Mouse (Mus musculus): ENCODE measurements around the gene Gpn3. TPM values are rescaled to one million over a fixed set of nuclear protein-coding genes. Genes with fewer than 3 reads are reported as not detected.
A peak's percentile ranks its signal among the peaks of the same experiment; 100 is the strongest.

Gpn3 gene
- total RNA-seq, 2 experiments from 2014 or later = 24.9 to 25.8 TPM

- intact Hi-C loops (cut with DNase I) = no loop called here
- peak; percentile 77 to 88 for DNase-seq (ENCODE audit: low spot score in 2 of 2)
Measured at GRCm38 (mm10) chr5:122379374-122380155, 7.9 kb downstream of the Gpn3 start.

GRCm38 (mm10) chr5:122390006-122390405, 18.3 kb downstream of the Gpn3 start:
- DNase-seq (ENCODE audit: low spot score in 2 of 2) = no peak
- intact Hi-C loops (cut with DNase I) = loop anchor here (5.0 kb wide), 3 partner anchors 128 to 278 kb away; partner anchors contain the start of gene Tctn1

- DNase-seq (ENCODE audit: low spot score in 2 of 2) = no peak
- intact Hi-C loops (cut with DNase I) = loop anchor here (5.0 kb wide), 3 partner anchors 128 to 278 kb away; partner anchors contain the start of gene Tctn1
Measured at GRCm38 (mm10) chr5:122390671-122391070, 19.0 kb downstream of the Gpn3 start.

- intact Hi-C loops (cut with DNase I) = loop anchor here (5.0 kb wide), 3 partner anchors 129 to 279 kb away; partner anchors contain the start of gene Tctn1
Measured at GRCm38 (mm10) chr5:122391178-122391785, 19.6 kb downstream of the Gpn3 start.

DNA sequence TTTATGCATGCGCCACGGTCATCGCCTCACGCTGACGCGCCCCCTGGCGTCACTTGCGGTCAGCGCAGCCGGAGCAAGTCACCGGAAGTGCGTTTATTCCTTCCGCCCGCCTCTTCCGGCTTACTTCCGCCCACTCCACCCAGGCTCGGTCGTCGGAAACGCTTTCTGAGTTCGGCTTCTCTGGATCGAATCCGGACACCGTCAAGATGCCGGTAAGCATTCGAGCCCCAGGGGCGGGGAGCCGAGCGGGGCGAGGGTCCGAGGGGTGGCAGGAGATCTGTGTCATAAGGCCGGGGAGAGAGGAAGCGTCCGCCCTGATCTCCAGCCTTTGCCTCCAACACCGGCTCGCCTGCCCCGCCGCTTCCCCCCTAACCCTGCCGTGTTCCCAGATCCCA, 20.1 kb downstream of the Gpn3 start, which contains the start of gene Arpc3:
TSS of gene Arpc3 (plus strand) at position 93 of the 395 bp plus-strand sequence.
- intact Hi-C loops (cut with DNase I) = loop anchor here (5.0 kb wide), 3 partner anchors 129 to 279 kb away; partner anchors contain the start of gene Tctn1

More at GRCm38 (mm10) chr5:122391178-122391785, 19.6 kb downstream of the Gpn3 start:
- no peak for DNase-seq (ENCODE audit: low spot score in 2 of 2)

DNA sequence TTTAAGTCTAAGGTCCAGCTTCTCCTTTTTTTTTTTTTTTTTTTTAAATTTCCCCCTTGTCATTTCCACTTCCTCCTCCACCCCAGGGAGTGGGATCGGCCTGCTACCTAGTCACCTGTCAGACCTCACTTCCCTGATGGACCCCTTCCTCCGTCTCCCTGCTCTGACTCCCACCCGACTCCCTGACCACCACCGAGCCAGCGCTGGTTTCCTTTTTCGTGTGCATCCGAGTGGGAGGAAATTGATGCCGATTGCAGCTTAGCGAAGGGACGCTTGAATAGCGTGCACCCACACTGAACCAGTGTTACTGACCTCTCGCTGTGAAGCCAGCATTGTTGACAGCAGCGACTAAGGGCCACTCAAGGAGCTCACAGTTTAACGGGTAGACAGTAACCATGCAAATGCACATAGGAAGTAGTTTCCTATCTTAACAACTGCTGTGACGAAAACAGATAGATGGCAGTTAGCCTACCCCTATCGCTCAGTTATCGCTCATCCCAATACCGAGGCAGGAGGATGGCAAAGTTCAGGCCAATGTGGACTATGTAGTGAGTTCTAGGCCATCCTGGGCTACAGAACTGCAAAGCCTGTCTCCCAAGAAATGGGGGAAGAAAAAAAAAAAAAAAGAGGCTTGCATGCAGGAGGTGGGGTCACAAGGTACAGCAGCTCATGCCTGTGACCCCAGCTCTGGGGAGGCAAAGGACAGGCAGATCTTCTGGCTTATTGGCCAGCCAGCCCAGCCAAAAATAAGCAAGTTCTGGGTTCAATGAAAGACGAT, 20.7 kb downstream of the Gpn3 start:
- DNase-seq (ENCODE audit: low spot score in 2 of 2) = peak in 1 of 2 experiments; percentile 37
- intact Hi-C loops (cut with DNase I) = loop anchor here (5.0 kb wide), 3 partner anchors 130 to 280 kb away; partner anchors contain the start of gene Tctn1

More for the DNA sequence above, 20.1 kb downstream of the Gpn3 start, which contains the start of gene Arpc3:
- DNase-seq (ENCODE audit: low spot score in 2 of 2) = peak; percentile 92 to 94

- DNase-seq (ENCODE audit: low spot score in 2 of 2) = peak; percentile 70 to 80
- intact Hi-C loops (cut with DNase I) = loop anchor here (5.0 kb wide), 3 partner anchors 132 to 282 kb away; partner anchors contain the start of gene Tctn1
Measured at GRCm38 (mm10) chr5:122393887-122394286, 22.2 kb downstream of the Gpn3 start.

DNA sequence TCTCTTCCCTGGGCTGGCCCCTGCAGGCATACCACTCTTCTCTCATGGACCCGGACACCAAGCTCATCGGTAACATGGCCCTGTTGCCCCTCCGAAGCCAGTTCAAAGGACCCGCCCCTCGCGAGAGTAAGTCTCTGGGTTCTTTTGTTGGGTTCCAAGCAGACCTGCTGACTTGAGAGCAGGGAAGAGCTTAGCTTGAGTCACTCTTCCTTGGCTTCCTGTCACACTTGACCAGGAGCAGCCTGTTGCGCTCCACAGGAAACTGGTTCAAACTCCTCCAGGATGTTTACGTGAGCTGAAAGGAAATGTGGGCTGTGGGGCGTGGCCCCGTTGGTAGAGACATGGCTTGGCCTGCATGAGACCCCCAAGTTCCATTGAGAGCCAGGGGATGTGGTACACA, 25.1 kb downstream of the Gpn3 start:
- DNase-seq (ENCODE audit: low spot score in 2 of 2) = no peak

GRCm38 (mm10) chr5:122397495-122397894, 25.8 kb downstream of the Gpn3 start:
- intact Hi-C loops (cut with DNase I) = no loop called here
- DNase-seq (ENCODE audit: low spot score in 2 of 2) = no peak

More for the DNA sequence above, 25.1 kb downstream of the Gpn3 start:
- intact Hi-C loops (cut with DNase I) = no loop called here

DNA sequence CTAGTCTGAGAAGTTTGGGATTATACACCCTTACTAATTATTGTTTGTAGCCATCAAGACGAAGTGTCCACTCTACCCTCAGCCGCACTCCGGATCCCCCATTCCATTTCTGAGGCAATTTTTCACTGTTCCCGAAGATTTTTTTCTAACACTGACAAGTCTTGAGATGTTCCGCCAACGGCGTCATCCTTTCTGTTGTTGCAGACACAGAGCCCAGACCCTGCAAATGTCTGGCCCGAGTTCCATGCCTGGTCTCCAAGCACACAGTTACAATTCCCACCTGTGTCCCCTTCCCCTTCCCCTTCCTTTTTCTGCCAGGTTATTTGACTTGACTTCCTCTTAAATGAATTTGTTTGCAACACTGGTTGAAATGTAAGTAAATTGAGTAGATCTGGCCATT, 28.2 kb downstream of the Gpn3 start:
- intact Hi-C loops (cut with DNase I) = loop anchor here (5.0 kb wide), 1 partner anchor 327 kb away; no protein-coding TSS in a partner anchor
- no peak for DNase-seq (ENCODE audit: low spot score in 2 of 2)

DNA sequence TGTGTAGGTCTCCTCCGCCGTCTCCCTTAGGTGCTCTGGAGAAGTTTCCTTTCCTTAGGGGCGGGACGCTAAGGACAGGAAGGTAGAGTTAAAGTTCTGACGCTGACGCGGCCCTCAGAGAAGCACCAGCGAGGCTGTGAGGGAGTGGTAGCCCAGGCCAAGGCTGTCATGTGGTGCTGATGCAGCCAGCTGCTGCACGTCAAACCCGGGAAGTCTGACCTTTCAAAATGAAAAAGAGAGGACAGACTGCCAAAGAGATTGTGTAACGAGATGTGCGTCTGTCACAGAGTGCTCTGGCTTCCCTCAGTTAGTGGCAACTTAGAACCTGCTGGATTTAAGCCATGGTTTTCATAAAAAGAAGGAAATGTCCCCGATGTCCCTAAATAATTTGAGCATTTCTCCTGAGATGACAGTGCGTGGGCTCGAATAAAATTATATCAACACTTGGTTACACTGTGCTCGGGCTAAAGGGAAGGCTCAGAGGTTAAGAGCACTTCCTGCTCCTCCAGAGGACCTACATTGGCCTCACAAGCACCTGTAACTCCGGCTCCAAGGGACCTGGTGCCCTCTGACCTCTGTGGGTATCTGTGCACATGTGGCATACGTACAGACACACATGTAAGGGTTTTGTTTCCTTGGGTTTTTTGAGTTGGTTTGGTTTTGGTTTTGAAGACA, 29.1 kb downstream of the Gpn3 start:
- intact Hi-C loops (cut with DNase I) = loop anchor here (1.0 to 5.0 kb wide), 2 partner anchors 227 to 327 kb away; no protein-coding TSS in a partner anchor

DNA sequence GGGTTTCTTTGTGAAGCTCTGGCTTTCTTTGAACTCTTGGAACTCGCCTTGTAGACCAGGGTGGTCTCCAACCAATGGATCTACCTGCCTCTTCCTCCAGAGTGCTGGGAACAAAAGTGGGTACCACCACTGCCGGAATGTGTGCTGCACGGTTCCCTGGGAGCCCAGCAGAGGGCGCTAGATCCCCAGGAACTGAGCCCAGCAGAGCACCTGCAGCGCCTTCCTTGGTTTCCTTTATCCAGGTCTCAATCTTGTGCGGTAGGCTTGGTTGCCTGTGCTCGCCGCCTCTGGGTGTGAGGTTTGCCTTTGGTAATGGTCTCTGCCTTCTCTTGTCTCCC, 29.6 kb downstream of the Gpn3 start:
- peak; percentile 75 to 77 for DNase-seq (ENCODE audit: low spot score in 2 of 2)

More for the DNA sequence above, 29.1 kb downstream of the Gpn3 start:
- DNase-seq (ENCODE audit: low spot score in 2 of 2) = peak; percentile 42 to 67

GRCm38 (mm10) chr5:122402160-122402559, 30.5 kb downstream of the Gpn3 start:
- no peak for DNase-seq (ENCODE audit: low spot score in 2 of 2)
- intact Hi-C loops (cut with DNase I) = loop anchor here (5.0 kb wide), 1 partner anchor 325 kb away; no protein-coding TSS in a partner anchor

More for the DNA sequence above, 29.6 kb downstream of the Gpn3 start:
- intact Hi-C loops (cut with DNase I) = loop anchor here (1.0 to 5.0 kb wide), 2 partner anchors 226 to 326 kb away; no protein-coding TSS in a partner anchor

DNA sequence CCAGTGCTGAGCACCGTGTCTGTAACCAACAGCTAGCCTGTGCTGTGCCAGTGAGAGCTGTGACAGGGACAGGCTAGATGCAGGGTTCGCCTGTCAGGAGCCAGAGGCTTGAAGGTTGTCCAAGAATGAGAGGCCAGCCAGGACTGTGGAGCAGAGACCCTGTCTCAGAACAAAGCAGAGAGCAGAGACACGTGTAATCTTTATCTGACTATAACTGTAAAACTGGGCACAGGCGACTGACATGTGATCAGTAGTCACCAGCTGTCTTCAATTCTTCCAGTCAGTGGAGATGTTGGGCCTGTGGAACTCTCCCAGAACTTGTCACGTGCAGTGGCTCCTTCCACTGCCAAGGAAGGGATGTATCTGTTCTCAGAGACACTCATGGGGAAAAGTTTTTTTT, 31.1 kb downstream of the Gpn3 start:
- DNase-seq (ENCODE audit: low spot score in 2 of 2) = peak; percentile 51 to 89
- intact Hi-C loops (cut with DNase I) = loop anchor here (5.0 kb wide), 1 partner anchor 325 kb away; no protein-coding TSS in a partner anchor

DNA sequence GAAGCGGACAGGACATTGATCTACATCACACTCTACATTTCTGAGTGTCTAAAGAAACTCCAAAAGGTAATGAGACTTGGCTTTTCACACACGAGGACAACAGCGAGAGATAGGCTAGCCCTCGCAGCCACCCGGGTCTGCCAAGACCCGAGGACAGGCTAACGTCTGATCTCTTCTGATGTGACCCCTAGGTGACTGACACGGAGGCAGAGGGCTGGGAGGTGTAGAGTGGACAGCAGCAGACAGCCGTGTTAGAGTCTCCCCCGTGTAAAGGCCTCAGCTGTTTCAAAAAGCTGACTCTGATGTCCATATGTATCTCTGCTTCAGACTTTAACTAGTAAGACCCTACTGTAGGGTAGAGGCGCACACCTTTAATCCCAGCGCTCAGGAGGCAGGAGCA, 31.7 kb downstream of the Gpn3 start:
- no peak for DNase-seq (ENCODE audit: low spot score in 2 of 2)
- intact Hi-C loops (cut with DNase I) = loop anchor here (5.0 kb wide), 1 partner anchor 324 kb away; no protein-coding TSS in a partner anchor

- DNase-seq (ENCODE audit: low spot score in 2 of 2) = no peak
- intact Hi-C loops (cut with DNase I) = no loop called here
Measured at GRCm38 (mm10) chr5:122405537-122405936, 33.9 kb downstream of the Gpn3 start.

DNA sequence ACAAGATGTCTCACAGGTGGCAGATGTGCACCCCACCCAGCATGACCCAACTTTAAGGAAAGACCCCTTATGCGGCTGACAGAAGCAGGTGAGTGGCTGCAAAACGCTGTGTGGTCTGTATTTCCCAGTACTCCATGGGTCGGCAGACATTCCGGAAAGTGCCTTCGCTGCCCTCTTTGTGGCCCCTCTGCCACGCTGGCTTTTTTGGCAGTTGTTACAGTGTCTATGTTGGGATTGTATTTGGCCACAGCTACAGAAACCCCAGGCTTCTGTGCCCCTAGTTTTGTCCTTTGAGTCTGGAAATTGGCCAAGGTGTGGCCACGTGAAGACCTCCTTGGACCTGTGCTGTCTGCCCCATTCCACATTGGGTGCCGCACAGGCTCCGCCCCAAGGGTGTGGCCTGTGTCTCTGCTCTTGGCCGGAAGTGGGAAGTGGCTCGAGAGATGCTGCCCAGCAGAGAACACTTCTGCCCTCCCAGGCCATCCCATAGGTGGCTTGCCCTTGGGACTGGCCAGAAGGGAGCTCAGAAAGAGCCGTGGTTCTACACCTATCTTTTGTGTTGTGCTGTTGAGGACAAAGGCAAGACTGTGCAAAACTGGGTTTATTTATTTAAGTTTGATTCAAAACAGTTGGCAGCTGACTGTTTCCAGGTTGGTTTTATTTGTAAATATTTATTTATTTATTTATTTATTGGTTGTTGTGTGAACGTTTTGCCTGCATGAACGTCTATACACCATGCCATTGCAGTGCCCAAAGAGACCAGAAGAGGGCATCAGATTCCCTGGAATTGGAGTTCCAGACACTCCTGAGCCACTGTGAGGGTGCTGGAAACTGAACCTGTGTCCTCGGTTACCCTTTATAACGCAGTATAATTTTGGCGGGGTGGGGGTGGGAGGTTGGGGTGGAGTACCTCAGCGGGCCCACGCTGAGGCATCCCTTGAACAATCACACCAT, 38.3 kb downstream of the Gpn3 start:
- DNase-seq (ENCODE audit: low spot score in 2 of 2) = no peak
- intact Hi-C loops (cut with DNase I) = no loop called here

DNA sequence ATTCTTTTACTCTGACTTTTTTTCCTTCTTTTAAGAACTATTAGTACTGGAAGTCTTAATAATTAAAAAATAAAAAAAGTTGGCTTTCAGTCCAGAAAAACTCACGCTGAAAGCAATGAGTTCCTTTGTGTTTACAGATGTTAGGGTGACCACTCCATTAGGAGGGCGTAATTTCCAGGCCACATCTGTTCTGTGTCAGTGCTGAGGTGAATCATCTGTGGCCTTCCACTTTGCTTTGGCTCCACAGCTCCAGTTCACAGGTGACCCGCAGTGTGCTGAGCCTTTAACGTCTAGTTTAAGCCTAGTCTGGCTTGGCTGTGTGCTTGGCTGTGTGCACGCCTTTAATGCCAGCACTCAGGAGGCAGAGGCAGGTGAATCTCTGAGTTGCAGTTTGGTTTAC, 40.2 kb downstream of the Gpn3 start:
- DNase-seq (ENCODE audit: low spot score in 2 of 2) = no peak
- intact Hi-C loops (cut with DNase I) = no loop called here

Data from left cerebral cortex, postnatal 25 days (tissue).